Mouse (Mus musculus): ENCODE data around the gene Tamm41. TPM values are rescaled to one million over a fixed set of nuclear protein-coding genes. Genes with fewer than 3 reads are reported as not detected.

Gene Tamm41
- total RNA-seq, 2 experiments from 2014 or later = 12.7 to 13.2 TPM

- intact Hi-C loops (cut with DNase I) = no loop called here
- DNase-seq = no peak
Measured at GRCm38 (mm10) chr6:114982671-114983070, 55.0 kb downstream of the Tamm41 start.

GRCm38 (mm10) chr6:114979715-114980114 lies 58.0 kb downstream of the Tamm41 start:
- intact Hi-C loops (cut with DNase I) = no loop called here

GRCm38 (mm10) chr6:114976915-114977419 lies 60.7 kb downstream of the Tamm41 start:
- DNase-seq = peak; percentile 24 to 25
- intact Hi-C loops (cut with DNase I) = no loop called here

More at GRCm38 (mm10) chr6:114979715-114980114, 58.0 kb downstream of the Tamm41 start:
- DNase-seq = no peak

GRCm38 (mm10) chr6:114974331-114974730 lies 63.3 kb downstream of the Tamm41 start:
- intact Hi-C loops (cut with DNase I) = no loop called here
- no peak for DNase-seq

GRCm38 (mm10) chr6:114972988-114973387 lies 64.7 kb downstream of the Tamm41 start:
- DNase-seq = no peak
- intact Hi-C loops (cut with DNase I) = no loop called here

- no peak for DNase-seq
- intact Hi-C loops (cut with DNase I) = no loop called here
Measured at GRCm38 (mm10) chr6:114970895-114971294, 66.8 kb downstream of the Tamm41 start.

- intact Hi-C loops (cut with DNase I) = no loop called here
- DNase-seq = no peak
Measured at GRCm38 (mm10) chr6:114970386-114970785, 67.3 kb downstream of the Tamm41 start.

GRCm38 (mm10) chr6:114969213-114970120 lies 68.2 kb downstream of the Tamm41 start, which contains the start of gene Vgll4:
TSS of gene Vgll4 (minus strand) at chr6:114969994.
- intact Hi-C loops (cut with DNase I) = no loop called here
- peak; percentile 45 to 48 for DNase-seq

GRCm38 (mm10) chr6:114968361-114969212 lies 69.1 kb downstream of the Tamm41 start:
- intact Hi-C loops (cut with DNase I) = no loop called here
- peak; percentile 58 to 68 for DNase-seq

- no peak for DNase-seq
- intact Hi-C loops (cut with DNase I) = no loop called here
Measured at GRCm38 (mm10) chr6:114967623-114968022, 70.1 kb downstream of the Tamm41 start.

GRCm38 (mm10) chr6:114966396-114967154 lies 71.1 kb downstream of the Tamm41 start:
- intact Hi-C loops (cut with DNase I) = no loop called here
- no peak for DNase-seq

GRCm38 (mm10) chr6:114965802-114966201 lies 71.9 kb downstream of the Tamm41 start:
- no peak for DNase-seq
- intact Hi-C loops (cut with DNase I) = no loop called here

- no peak for DNase-seq
- intact Hi-C loops (cut with DNase I) = no loop called here
Measured at GRCm38 (mm10) chr6:114965396-114965795, 72.3 kb downstream of the Tamm41 start.

GRCm38 (mm10) chr6:114964235-114964634 lies 73.4 kb downstream of the Tamm41 start:
- no peak for DNase-seq

GRCm38 (mm10) chr6:114963636-114964035 lies 74.0 kb downstream of the Tamm41 start:
- intact Hi-C loops (cut with DNase I) = no loop called here

More at GRCm38 (mm10) chr6:114964235-114964634, 73.4 kb downstream of the Tamm41 start:
- intact Hi-C loops (cut with DNase I) = no loop called here

GRCm38 (mm10) chr6:114961276-114962068 lies 76.2 kb downstream of the Tamm41 start:
- no peak for DNase-seq

More at GRCm38 (mm10) chr6:114963636-114964035, 74.0 kb downstream of the Tamm41 start:
- no peak for DNase-seq

GRCm38 (mm10) chr6:114959012-114959398 lies 78.7 kb downstream of the Tamm41 start:
- DNase-seq = no peak
- intact Hi-C loops (cut with DNase I) = no loop called here

More at GRCm38 (mm10) chr6:114961276-114962068, 76.2 kb downstream of the Tamm41 start:
- intact Hi-C loops (cut with DNase I) = no loop called here

GRCm38 (mm10) chr6:114958249-114959011 lies 79.2 kb downstream of the Tamm41 start:
- no peak for DNase-seq
- intact Hi-C loops (cut with DNase I) = no loop called here

GRCm38 (mm10) chr6:114957756-114958155 lies 79.9 kb downstream of the Tamm41 start:
- intact Hi-C loops (cut with DNase I) = no loop called here
- DNase-seq = no peak

Measured in heart, postnatal 36 days (tissue).